Mouse (Mus musculus) heart, embryonic 10.5 days (tissue): ENCODE measurements around the gene Agbl4. TPM values are rescaled to one million over a fixed set of nuclear protein-coding genes. Genes with fewer than 3 reads are reported as not detected.

Experiments used
- DNase-seq: peaks from one replicate; pipeline ENCODE4 v3.0.0-alpha.2; 2017; ENCODE audit warnings: low spot score
- H3K27ac ChIP-seq: fragments of 300-500 bp; sonication (generic); 2 replicates; pipeline ENCODE4 v1.5.1; 2016; ENCODE audit warnings: mild to moderate bottlenecking
- H3K27me3 ChIP-seq: fragments of 300-500 bp; sonication (generic); 2 replicates; pipeline ENCODE4 v1.6.1; 2016; ENCODE audit warnings: mild to moderate bottlenecking; ENCODE audit not compliant: poor library complexity, insufficient read depth, severe bottlenecking
- H3K36me3 ChIP-seq: fragments of 300-500 bp; sonication (generic); 2 replicates; pipeline ENCODE4 v1.6.1; 2016; ENCODE audit warnings: mild to moderate bottlenecking, moderate library complexity
- H3K4me1 ChIP-seq: fragments of 300-500 bp; sonication (generic); 2 replicates; pipeline ENCODE4 v1.6.1; 2016; ENCODE audit warnings: mild to moderate bottlenecking
- H3K4me3 ChIP-seq: fragments of 300-500 bp; sonication (generic); 2 replicates; pipeline ENCODE4 v1.5.1; 2016; ENCODE audit warnings: mild to moderate bottlenecking, moderate library complexity
- H3K9me3 ChIP-seq: fragments of 300-500 bp; sonication (generic); 2 replicates; pipeline ENCODE4 v1.6.1; 2016; ENCODE audit warnings: mild to moderate bottlenecking, moderate library complexity
- WGBS: fragments of 180-500 bp; shearing (Covaris S2); methylation state at CpG from one replicate; pipeline ENCODE4 v1.1.7; 2016; 5-methylcytosine and 5-hydroxymethylcytosine counted together
- polyA plus RNA-seq: library from polyadenylated mRNA; unstranded; fragments of >200 nt; fragmentation: Nextera tagmentation; extraction: Ambion mirVana; gene quantifications from 2 replicates; pipeline ENCODE4 v1.2.1, GENCODE M21; 2016

The Agbl4 gene
- polyA plus RNA-seq, 1 experiment from 2014 or later = 0.23 TPM

DNA sequence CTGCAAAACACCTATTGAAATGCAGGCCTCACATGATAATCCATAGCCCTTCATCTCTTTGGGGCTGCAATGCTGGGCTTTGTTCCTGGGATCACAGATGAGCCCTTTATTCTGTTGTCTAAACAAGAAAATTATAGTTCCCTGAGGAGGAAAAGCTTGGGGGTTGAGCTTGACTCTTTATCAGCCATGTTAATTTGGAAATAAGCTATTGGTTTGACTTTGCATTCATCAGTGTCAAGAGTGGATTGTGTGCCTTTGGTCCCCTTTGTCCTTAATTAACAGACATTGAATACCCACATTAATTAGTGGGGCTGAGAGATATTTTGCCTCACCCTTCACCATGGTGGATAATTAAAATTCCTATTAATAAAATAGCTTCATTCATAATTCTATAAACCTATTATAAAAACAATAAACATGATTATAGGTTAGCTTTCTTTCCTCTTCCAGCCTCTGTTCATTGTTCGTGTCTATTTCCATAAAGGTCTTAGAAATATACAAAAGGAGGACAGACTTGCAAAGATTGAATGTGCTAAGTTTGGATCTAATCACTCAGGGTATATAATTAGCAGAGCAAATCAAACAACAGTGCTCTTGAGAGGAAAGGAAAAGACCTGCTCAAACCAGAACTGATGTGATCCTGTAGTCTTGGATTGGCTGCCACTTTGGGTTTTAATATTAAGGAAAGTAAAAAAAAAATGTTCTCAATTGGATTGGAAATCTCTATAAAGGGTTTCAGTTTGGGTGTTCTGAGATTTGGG, 607.4 kb downstream of the Agbl4 start:
- H3K36me3 ChIP-seq = no peaks in the 10 kb centered on the region
- H3K4me1 ChIP-seq = no peaks in the 10 kb centered on the region
- no peak overlapping the region for H3K27ac ChIP-seq
- 73% methylated on average over 1 of the region's 1 CpGs for WGBS
- H3K4me3 ChIP-seq = no peak overlapping the region
- DNase-seq = no peak
- no peaks in the 10 kb centered on the region for H3K9me3 ChIP-seq
- no peaks in the 10 kb centered on the region for H3K27me3 ChIP-seq

DNA sequence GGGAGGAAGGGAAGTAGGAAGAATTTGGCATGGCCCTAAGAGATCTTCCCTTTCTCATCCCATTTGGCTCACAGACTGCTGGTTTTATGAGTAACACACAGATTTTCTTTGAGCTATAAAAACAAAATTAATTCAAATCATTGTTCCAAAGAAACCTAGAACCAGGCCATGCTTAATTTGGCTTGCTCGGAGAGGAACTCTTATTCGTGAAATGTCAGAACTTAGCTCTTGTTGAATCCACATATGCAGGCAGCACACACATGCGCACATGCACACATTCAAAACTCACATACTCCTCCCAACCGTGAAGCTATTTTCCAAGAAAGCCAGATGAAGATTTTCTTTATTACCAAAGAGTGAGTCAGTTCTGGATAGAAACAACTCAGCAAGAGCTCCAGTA, 621.9 kb downstream of the Agbl4 start:
- no peak overlapping the region for H3K4me3 ChIP-seq
- H3K27ac ChIP-seq = no peak overlapping the region
- H3K4me1 ChIP-seq = no peaks in the 10 kb centered on the region
- no peak for DNase-seq
- H3K9me3 ChIP-seq = no peaks in the 10 kb centered on the region
- H3K27me3 ChIP-seq = no peaks in the 10 kb centered on the region
- H3K36me3 ChIP-seq = no peaks in the 10 kb centered on the region
- WGBS = 89% methylated on average over 4 of the region's 4 CpGs

GRCm38 (mm10) chr4:111067330-111067729, 669.9 kb downstream of the Agbl4 start:
- no peaks in the 10 kb centered on the region for H3K36me3 ChIP-seq
- H3K27ac ChIP-seq = no peak overlapping the region
- no peak for DNase-seq
- no peak overlapping the region for H3K4me3 ChIP-seq
- no peaks in the 10 kb centered on the region for H3K4me1 ChIP-seq
- WGBS = 84% methylated on average over 3 of the region's 3 CpGs
- no peaks in the 10 kb centered on the region for H3K27me3 ChIP-seq
- no peaks in the 10 kb centered on the region for H3K9me3 ChIP-seq

- Histone ChIP-seq H3K36me3 (no peaks in the 10 kb centered on the region), H3K4me1 (no peaks in the 10 kb centered on the region), H3K9me3 (no peaks in the 10 kb centered on the region), H3K27ac (no peak overlapping the region), H3K27me3 (no peaks in the 10 kb centered on the region), H3K4me3 (no peak overlapping the region)
- WGBS = 64% methylated on average over 6 of the region's 7 CpGs
- DNase-seq = no peak
Observed at GRCm38 (mm10) chr4:111073738-111074497, 676.5 kb downstream of the Agbl4 start.

- Histone ChIP-seq H3K4me3 (no peak overlapping the region), H3K4me1 (no peaks in the 10 kb centered on the region), H3K27me3 (no peaks in the 10 kb centered on the region), H3K9me3 (no peaks in the 10 kb centered on the region), H3K36me3 (no peaks in the 10 kb centered on the region), H3K27ac (no peak overlapping the region)
- WGBS = 77% methylated on average over 6 of the region's 6 CpGs
- no peak for DNase-seq
Observed at GRCm38 (mm10) chr4:111074701-111075154, 677.3 kb downstream of the Agbl4 start.

GRCm38 (mm10) chr4:111077810-111078209, 680.3 kb downstream of the Agbl4 start:
- H3K4me3 ChIP-seq = no peak overlapping the region
- 82% methylated on average over 3 of the region's 3 CpGs for WGBS
- no peaks in the 10 kb centered on the region for H3K4me1 ChIP-seq
- H3K27ac ChIP-seq = no peak overlapping the region
- DNase-seq = no peak
- H3K9me3 ChIP-seq = no peaks in the 10 kb centered on the region
- no peaks in the 10 kb centered on the region for H3K27me3 ChIP-seq
- H3K36me3 ChIP-seq = no peaks in the 10 kb centered on the region

DNA sequence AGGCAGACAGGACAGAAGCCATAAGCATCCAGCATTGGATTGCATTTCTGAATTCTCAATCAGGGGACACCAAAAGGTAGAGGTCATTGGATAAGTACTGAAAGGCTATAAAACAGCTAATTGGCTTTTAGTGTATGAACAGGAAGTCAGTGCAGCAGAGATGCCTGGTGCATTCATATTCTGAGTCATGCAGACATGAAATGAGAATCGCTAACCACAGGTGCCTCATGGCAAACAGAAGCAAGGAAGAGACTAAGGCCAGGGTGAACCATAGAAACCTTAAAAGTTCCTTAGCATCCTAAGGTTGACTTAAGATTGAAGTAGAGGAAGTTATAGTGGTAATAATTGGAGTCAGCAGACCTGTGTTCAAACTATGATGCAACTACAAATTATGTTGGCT, 687.9 kb downstream of the Agbl4 start:
- Histone ChIP-seq H3K4me3 (no peak overlapping the region), H3K36me3 (no peaks in the 10 kb centered on the region), H3K27ac (no peak overlapping the region), H3K4me1 (no peaks in the 10 kb centered on the region), H3K9me3 (no peaks in the 10 kb centered on the region), H3K27me3 (no peaks in the 10 kb centered on the region)
- WGBS = 87% methylated on average over 1 of the region's 1 CpGs
- DNase-seq = no peak

- DNase-seq = no peak
- 65% methylated on average over 3 of the region's 3 CpGs for WGBS
- Histone ChIP-seq H3K27ac (no peak overlapping the region), H3K9me3 (no peaks in the 10 kb centered on the region), H3K4me3 (no peak overlapping the region), H3K27me3 (no peaks in the 10 kb centered on the region), H3K4me1 (no peaks in the 10 kb centered on the region), H3K36me3 (no peaks in the 10 kb centered on the region)
Observed at GRCm38 (mm10) chr4:111136217-111137147, 739.0 kb downstream of the Agbl4 start.

- no peaks in the 10 kb centered on the region for H3K27me3 ChIP-seq
- no peaks in the 10 kb centered on the region for H3K9me3 ChIP-seq
- DNase-seq = no peak
- H3K27ac ChIP-seq = no peak overlapping the region
- no peak overlapping the region for H3K4me3 ChIP-seq
- 82% methylated on average over 1 of the region's 1 CpGs for WGBS
- no peaks in the 10 kb centered on the region for H3K36me3 ChIP-seq
- no peaks in the 10 kb centered on the region for H3K4me1 ChIP-seq
Observed at GRCm38 (mm10) chr4:111147748-111148147, 750.3 kb downstream of the Agbl4 start.

GRCm38 (mm10) chr4:111155859-111156258, 758.4 kb downstream of the Agbl4 start:
- Histone ChIP-seq H3K36me3 (no peaks in the 10 kb centered on the region), H3K4me3 (no peak overlapping the region), H3K27me3 (no peaks in the 10 kb centered on the region), H3K27ac (no peak overlapping the region), H3K4me1 (no peaks in the 10 kb centered on the region), H3K9me3 (no peaks in the 10 kb centered on the region)
- no peak for DNase-seq
- WGBS = 67% methylated on average over 1 of the region's 1 CpGs

- H3K9me3 ChIP-seq = no peaks in the 10 kb centered on the region
- H3K27me3 ChIP-seq = no peaks in the 10 kb centered on the region
- DNase-seq = no peak
- H3K36me3 ChIP-seq = no peaks in the 10 kb centered on the region
- no peak overlapping the region for H3K27ac ChIP-seq
- WGBS = 69% methylated on average over 2 of the region's 2 CpGs
- no peaks in the 10 kb centered on the region for H3K4me1 ChIP-seq
- H3K4me3 ChIP-seq = no peak overlapping the region
Observed at GRCm38 (mm10) chr4:111181478-111181877, 784.0 kb downstream of the Agbl4 start.

GRCm38 (mm10) chr4:111200100-111200499, 802.6 kb downstream of the Agbl4 start:
- H3K4me3 ChIP-seq = no peak overlapping the region
- H3K27me3 ChIP-seq = no peaks in the 10 kb centered on the region
- H3K27ac ChIP-seq = no peak overlapping the region
- H3K9me3 ChIP-seq = no peaks in the 10 kb centered on the region
- 62% methylated on average over 2 of the region's 2 CpGs for WGBS
- H3K4me1 ChIP-seq = no peaks in the 10 kb centered on the region
- no peak for DNase-seq
- no peaks in the 10 kb centered on the region for H3K36me3 ChIP-seq
